Mouse (Mus musculus): ENCODE data around the gene Ckmt2. TPM values are rescaled to one million over a fixed set of nuclear protein-coding genes. Genes with fewer than 3 reads are reported as not detected.

Ckmt2 gene
- polyA plus RNA-seq (2014; fragmentation: Nextera tagmentation; extraction: Ambion mirVana) = 0.55 and 0.67 TPM in 2 replicates

- DNase-seq (ENCODE audit: low spot score) (peak; percentile 58), ATAC-seq (replicated peaks; ENCODE audit: low FRiP score, low TSS enrichment, low read depth) (peak; percentile 91)
- H3K9ac ChIP-seq (ENCODE audit: low read length) = no peak within 1 kb of the TSS
- H3K27ac ChIP-seq (ENCODE audit: low read depth) = no peak within 1 kb of the TSS
- WGBS = 63% methylated on average over 5 of the region's 5 CpGs
- no peaks in the 10 kb centered on the region for H3K9me3 ChIP-seq (ENCODE audit: control insufficient read depth, low read length)
- H3K36me3 ChIP-seq (ENCODE audit: control insufficient read depth, insufficient read depth, low read length) = no peaks in the 10 kb centered on the region
- H3K4me2 ChIP-seq (ENCODE audit: low read length) = no peak within 1 kb of the TSS
- H3K27me3 ChIP-seq (replicated peaks; ENCODE audit: control insufficient read depth, insufficient read depth, low read length) = no peaks in the 10 kb centered on the region
- H3K4me1 ChIP-seq (replicated peaks; ENCODE audit: control insufficient read depth, insufficient read depth, low read length) = no peaks in the 10 kb centered on the region
- no peak within 1 kb of the TSS for H3K4me3 ChIP-seq (ENCODE audit: low read depth, low read length)
Observed at GRCm38 (mm10) chr13:91876741-91877349, at the start of gene Ckmt2. Ckmt2 (minus strand) TSS chr13:91876885.

- Histone ChIP-seq H3K27ac (ENCODE audit: low read depth) (no peak overlapping the region), H3K9me3 (ENCODE audit: control insufficient read depth, low read length) (no peaks in the 10 kb centered on the region), H3K36me3 (ENCODE audit: control insufficient read depth, insufficient read depth, low read length) (no peaks in the 10 kb centered on the region), H3K4me2 (ENCODE audit: low read length) (no peak overlapping the region), H3K9ac (ENCODE audit: low read length) (no peak overlapping the region), H3K4me3 (ENCODE audit: low read depth, low read length) (no peak overlapping the region), H3K27me3 (replicated peaks; ENCODE audit: control insufficient read depth, insufficient read depth, low read length) (no peaks in the 10 kb centered on the region), H3K4me1 (replicated peaks; ENCODE audit: control insufficient read depth, insufficient read depth, low read length) (no peaks in the 10 kb centered on the region)
- 62% methylated on average over 3 of the region's 3 CpGs for WGBS
- DNase-seq (ENCODE audit: low spot score) (no peak), ATAC-seq (replicated peaks; ENCODE audit: low FRiP score, low TSS enrichment, low read depth) (no peak)
Observed at GRCm38 (mm10) chr13:91921010-91921409, 44.3 kb upstream of the Ckmt2 start.

GRCm38 (mm10) chr13:91918764-91919163 is 42.1 kb upstream of the Ckmt2 start:
- H3K27ac ChIP-seq (ENCODE audit: low read depth) = no peak overlapping the region
- no peaks in the 10 kb centered on the region for H3K4me1 ChIP-seq (replicated peaks; ENCODE audit: control insufficient read depth, insufficient read depth, low read length)
- WGBS = 82% methylated on average over 5 of the region's 5 CpGs
- no peak overlapping the region for H3K9ac ChIP-seq (ENCODE audit: low read length)
- no peak overlapping the region for H3K4me3 ChIP-seq (ENCODE audit: low read depth, low read length)
- H3K36me3 ChIP-seq (ENCODE audit: control insufficient read depth, insufficient read depth, low read length) = no peaks in the 10 kb centered on the region
- no peak overlapping the region for H3K4me2 ChIP-seq (ENCODE audit: low read length)
- DNase-seq (ENCODE audit: low spot score) (no peak), ATAC-seq (replicated peaks; ENCODE audit: low FRiP score, low TSS enrichment, low read depth) (no peak)
- H3K27me3 ChIP-seq (replicated peaks; ENCODE audit: control insufficient read depth, insufficient read depth, low read length) = no peaks in the 10 kb centered on the region
- no peaks in the 10 kb centered on the region for H3K9me3 ChIP-seq (ENCODE audit: control insufficient read depth, low read length)

- DNase-seq (ENCODE audit: low spot score) (no peak), ATAC-seq (replicated peaks; ENCODE audit: low FRiP score, low TSS enrichment, low read depth) (no peak)
- Histone ChIP-seq H3K4me2 (ENCODE audit: low read length) (no peak overlapping the region), H3K27me3 (replicated peaks; ENCODE audit: control insufficient read depth, insufficient read depth, low read length) (no peaks in the 10 kb centered on the region), H3K36me3 (ENCODE audit: control insufficient read depth, insufficient read depth, low read length) (no peaks in the 10 kb centered on the region), H3K4me1 (replicated peaks; ENCODE audit: control insufficient read depth, insufficient read depth, low read length) (no peaks in the 10 kb centered on the region), H3K9me3 (ENCODE audit: control insufficient read depth, low read length) (no peaks in the 10 kb centered on the region), H3K9ac (ENCODE audit: low read length) (no peak overlapping the region), H3K4me3 (ENCODE audit: low read depth, low read length) (no peak overlapping the region), H3K27ac (ENCODE audit: low read depth) (no peak overlapping the region)
- WGBS = 91% methylated on average over 2 of the region's 2 CpGs
Observed at GRCm38 (mm10) chr13:91917835-91918234, 41.1 kb upstream of the Ckmt2 start.

- no peak overlapping the region for H3K4me3 ChIP-seq (ENCODE audit: low read depth, low read length)
- no peaks in the 10 kb centered on the region for H3K9me3 ChIP-seq (ENCODE audit: control insufficient read depth, low read length)
- no peak overlapping the region for H3K4me2 ChIP-seq (ENCODE audit: low read length)
- H3K36me3 ChIP-seq (ENCODE audit: control insufficient read depth, insufficient read depth, low read length) = no peaks in the 10 kb centered on the region
- ATAC-seq (replicated peaks; ENCODE audit: low FRiP score, low TSS enrichment, low read depth) (no peak), DNase-seq (ENCODE audit: low spot score) (no peak)
- no peak overlapping the region for H3K9ac ChIP-seq (ENCODE audit: low read length)
- no peak overlapping the region for H3K27ac ChIP-seq (ENCODE audit: low read depth)
- H3K27me3 ChIP-seq (replicated peaks; ENCODE audit: control insufficient read depth, insufficient read depth, low read length) = no peaks in the 10 kb centered on the region
- H3K4me1 ChIP-seq (replicated peaks; ENCODE audit: control insufficient read depth, insufficient read depth, low read length) = no peaks in the 10 kb centered on the region
- 89% methylated on average over 5 of the region's 5 CpGs for WGBS
Observed at GRCm38 (mm10) chr13:91916308-91916707, 39.6 kb upstream of the Ckmt2 start.

- WGBS = 64% methylated on average over 6 of the region's 6 CpGs
- ATAC-seq (replicated peaks; ENCODE audit: low FRiP score, low TSS enrichment, low read depth) (peak; percentile 47; the same call in 1 of the 2 replicates), DNase-seq (ENCODE audit: low spot score) (no peak)
- Histone ChIP-seq H3K36me3 (ENCODE audit: control insufficient read depth, insufficient read depth, low read length) (no peaks in the 10 kb centered on the region), H3K27ac (ENCODE audit: low read depth) (no peak overlapping the region), H3K4me3 (ENCODE audit: low read depth, low read length) (no peak overlapping the region), H3K9me3 (ENCODE audit: control insufficient read depth, low read length) (no peaks in the 10 kb centered on the region), H3K4me2 (ENCODE audit: low read length) (no peak overlapping the region), H3K27me3 (replicated peaks; ENCODE audit: control insufficient read depth, insufficient read depth, low read length) (no peaks in the 10 kb centered on the region), H3K4me1 (replicated peaks; ENCODE audit: control insufficient read depth, insufficient read depth, low read length) (no peaks in the 10 kb centered on the region), H3K9ac (ENCODE audit: low read length) (no peak overlapping the region)
Observed at GRCm38 (mm10) chr13:91915582-91916239, 39.0 kb upstream of the Ckmt2 start.

GRCm38 (mm10) chr13:91915192-91915581 is 38.5 kb upstream of the Ckmt2 start:
- Histone ChIP-seq H3K27ac (ENCODE audit: low read depth) (no peak overlapping the region), H3K27me3 (replicated peaks; ENCODE audit: control insufficient read depth, insufficient read depth, low read length) (no peaks in the 10 kb centered on the region), H3K9ac (ENCODE audit: low read length) (no peak overlapping the region), H3K4me2 (ENCODE audit: low read length) (no peak overlapping the region), H3K4me3 (ENCODE audit: low read depth, low read length) (no peak overlapping the region), H3K4me1 (replicated peaks; ENCODE audit: control insufficient read depth, insufficient read depth, low read length) (no peaks in the 10 kb centered on the region), H3K36me3 (ENCODE audit: control insufficient read depth, insufficient read depth, low read length) (no peaks in the 10 kb centered on the region), H3K9me3 (ENCODE audit: control insufficient read depth, low read length) (no peaks in the 10 kb centered on the region)
- ATAC-seq (replicated peaks; ENCODE audit: low FRiP score, low TSS enrichment, low read depth) (no peak), DNase-seq (ENCODE audit: low spot score) (no peak)
- whole genome bisulfite sequencing = 61% methylated on average over 4 of the region's 4 CpGs

- Histone ChIP-seq H3K36me3 (ENCODE audit: control insufficient read depth, insufficient read depth, low read length) (no peaks in the 10 kb centered on the region), H3K27me3 (replicated peaks; ENCODE audit: control insufficient read depth, insufficient read depth, low read length) (no peaks in the 10 kb centered on the region), H3K9ac (ENCODE audit: low read length) (no peak overlapping the region), H3K27ac (ENCODE audit: low read depth) (no peak overlapping the region), H3K4me3 (ENCODE audit: low read depth, low read length) (no peak overlapping the region), H3K4me1 (replicated peaks; ENCODE audit: control insufficient read depth, insufficient read depth, low read length) (no peaks in the 10 kb centered on the region), H3K9me3 (ENCODE audit: control insufficient read depth, low read length) (no peaks in the 10 kb centered on the region), H3K4me2 (ENCODE audit: low read length) (no peak overlapping the region)
- DNase-seq (ENCODE audit: low spot score) = no peak
- ATAC-seq (replicated peaks; ENCODE audit: low FRiP score, low TSS enrichment, low read depth) = no peak
Observed at GRCm38 (mm10) chr13:91911652-91912051, 35.0 kb upstream of the Ckmt2 start.

- no peaks in the 10 kb centered on the region for H3K27me3 ChIP-seq (replicated peaks; ENCODE audit: control insufficient read depth, insufficient read depth, low read length)
- H3K36me3 ChIP-seq (ENCODE audit: control insufficient read depth, insufficient read depth, low read length) = no peaks in the 10 kb centered on the region
- no peak overlapping the region for H3K27ac ChIP-seq (ENCODE audit: low read depth)
- H3K4me2 ChIP-seq (ENCODE audit: low read length) = no peak overlapping the region
- no peaks in the 10 kb centered on the region for H3K9me3 ChIP-seq (ENCODE audit: control insufficient read depth, low read length)
- ATAC-seq (replicated peaks; ENCODE audit: low FRiP score, low TSS enrichment, low read depth) (no peak; the same call in 1 of the 2 replicates), DNase-seq (ENCODE audit: low spot score) (no peak)
- no peak overlapping the region for H3K4me3 ChIP-seq (ENCODE audit: low read depth, low read length)
- no peaks in the 10 kb centered on the region for H3K4me1 ChIP-seq (replicated peaks; ENCODE audit: control insufficient read depth, insufficient read depth, low read length)
- no peak overlapping the region for H3K9ac ChIP-seq (ENCODE audit: low read length)
Observed at GRCm38 (mm10) chr13:91911211-91911610, 34.5 kb upstream of the Ckmt2 start.
